Mouse (Mus musculus) brown adipose tissue, adult 24 weeks (tissue): ENCODE results near the gene Fancm. TPM values are rescaled to one million over a fixed set of nuclear protein-coding genes. Genes with fewer than 3 reads are reported as not detected.
A peak's percentile ranks its signal among the peaks of the same experiment; 100 is the strongest.

Source experiments
- H3K27ac ChIP-seq: fragments of 200-500 bp; replicated peaks from 2 replicates; pipeline ENCODE4 v1.5.1; 2012; ENCODE audit warnings: low read depth, mild to moderate bottlenecking, low read length
- H3K4me1 ChIP-seq: fragments of 200-500 bp; 2 replicates; pipeline ENCODE4 v1.6.1; 2012; ENCODE audit warnings: low read length, mixed read lengths; ENCODE audit not compliant: control insufficient read depth, insufficient read depth, insufficient read length
- H3K4me3 ChIP-seq: fragments of 200-500 bp; 2 replicates; pipeline ENCODE4 v1.5.1; 2012; ENCODE audit warnings: low read depth, mild to moderate bottlenecking, low read length, moderate library complexity; ENCODE audit not compliant: insufficient read depth
- polyA plus RNA-seq: library from polyadenylated mRNA; stranded (reverse); fragments of >200 nt; gene quantifications from 2 replicates; pipeline ENCODE4 v1.2.4, GENCODE M21; 2012; ENCODE audit not compliant: missing spikeins, insufficient read depth, insufficient read length

The Fancm gene
- 7.4 and 8.1 TPM in 2 replicates for polyA plus RNA-seq

DNA sequence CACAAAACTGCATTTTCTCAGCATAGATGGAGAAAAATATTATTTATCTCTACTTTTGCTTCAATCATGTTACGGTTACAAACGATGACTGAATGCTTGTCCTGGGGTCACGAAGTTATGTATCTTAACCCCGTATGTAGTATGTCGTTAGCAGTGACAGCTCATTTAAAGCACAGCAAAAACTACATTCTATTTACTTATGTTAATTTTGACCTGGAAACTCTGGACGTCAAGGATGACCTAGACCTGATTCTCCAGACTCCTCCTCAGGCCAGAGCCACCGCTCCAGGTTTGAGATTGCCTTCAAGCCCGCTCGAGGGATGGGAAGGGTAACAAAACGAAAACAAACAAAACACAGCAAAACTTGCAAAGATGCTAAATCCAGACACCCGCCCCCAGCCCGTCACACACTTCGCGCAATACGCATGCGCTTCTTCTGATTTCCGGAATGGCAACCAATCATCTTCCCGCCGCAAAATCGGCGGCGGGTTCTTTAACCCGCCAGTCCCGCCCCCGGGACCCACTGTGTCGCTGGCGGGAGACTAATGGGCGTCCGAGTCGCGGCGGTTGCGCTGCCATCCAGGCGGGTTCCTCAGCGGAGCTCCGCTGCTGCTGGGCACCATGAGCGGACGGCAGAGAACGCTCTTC is at the start of gene Fancm:
Fancm (plus strand) TSS at position 519 of the 648 bp plus-strand sequence.
- Histone ChIP-seq H3K4me1 (peaks cover 2% of the 10 kb centered on the region; the same call in 1 of the 2 replicates), H3K4me3 (peak within 1 kb of the TSS; percentile 96), H3K27ac (peak within 1 kb of the TSS; percentile 74)

GRCm38 (mm10) chr12:65035839-65036189 is 39.6 kb upstream of the Fancm start:
- Histone ChIP-seq H3K4me1 (peaks cover 8% of the 10 kb centered on the region), H3K27ac (0 out of 2 replicates have a peak overlapping the region, but pooled peaks have one; percentile 32), H3K4me3 (peak overlapping the region; percentile 99)

GRCm38 (mm10) chr12:65036190-65036870 is 39.1 kb upstream of the Fancm start, which contains the start of gene Prpf39:
Prpf39 (plus strand) TSS chr12:65036333.
- H3K27ac ChIP-seq: peak within 1 kb of the TSS; percentile 77
- H3K4me1 ChIP-seq: peaks cover 8% of the 10 kb centered on the region
- peak within 1 kb of the TSS; percentile 99 for H3K4me3 ChIP-seq

GRCm38 (mm10) chr12:65036892-65037545 is 38.4 kb upstream of the Fancm start:
- peaks cover 8% of the 10 kb centered on the region for H3K4me1 ChIP-seq
- H3K4me3 ChIP-seq: peak overlapping the region; percentile 99
- no peak overlapping the region for H3K27ac ChIP-seq

- Histone ChIP-seq H3K4me1 (peaks cover 8% of the 10 kb centered on the region), H3K27ac (no peak overlapping the region), H3K4me3 (peak overlapping the region; percentile 49)
These were observed 37.9 kb upstream of the Fancm start for GRCm38 (mm10) chr12:65037546-65037937.

DNA sequence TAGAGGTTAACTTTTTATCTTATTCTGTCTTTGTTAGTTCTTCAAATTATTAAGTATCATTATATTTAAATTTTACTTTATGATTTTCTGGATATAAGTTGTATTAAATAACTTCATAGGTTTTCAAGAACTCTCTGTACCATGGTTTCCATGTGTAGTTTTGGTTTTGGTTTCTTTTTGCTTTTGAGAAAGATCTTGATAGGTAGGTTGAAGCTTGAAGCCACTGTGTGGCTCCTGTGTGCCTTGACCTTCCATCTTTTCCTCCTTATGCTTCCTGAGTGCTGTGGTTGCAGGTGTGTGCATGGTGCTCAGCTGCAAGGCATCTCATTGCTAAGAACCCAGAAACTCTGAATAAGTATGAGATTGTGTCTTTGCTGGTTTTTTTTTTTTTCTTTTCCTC is 26.6 kb upstream of the Fancm start:
- Histone ChIP-seq H3K27ac (no peak overlapping the region), H3K4me3 (no peak overlapping the region), H3K4me1 (no peaks in the 10 kb centered on the region)

DNA sequence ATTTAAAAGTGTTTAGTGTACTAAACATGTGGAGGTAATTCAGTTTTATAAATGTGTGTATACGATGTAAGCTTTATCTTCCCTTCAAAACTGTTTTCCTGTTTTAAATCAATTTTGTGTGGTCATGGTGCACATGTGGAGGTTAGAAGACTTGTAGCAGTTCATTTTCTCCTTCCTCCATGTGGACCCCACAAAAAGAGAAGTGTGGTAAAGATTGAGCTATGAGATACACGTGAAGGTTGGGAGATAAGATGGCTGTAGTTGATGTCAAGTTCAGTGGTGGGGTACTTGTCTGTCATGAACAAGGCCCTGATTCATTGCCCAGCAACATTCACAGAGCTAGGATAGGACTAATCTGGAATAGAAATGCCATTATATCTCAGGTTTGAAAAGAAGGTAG is 17.2 kb upstream of the Fancm start:
- Histone ChIP-seq H3K4me1 (no peaks in the 10 kb centered on the region), H3K4me3 (no peak overlapping the region), H3K27ac (no peak overlapping the region)

GRCm38 (mm10) chr12:65061082-65061481 is 14.3 kb upstream of the Fancm start:
- no peak overlapping the region for H3K4me3 ChIP-seq
- H3K4me1 ChIP-seq: no peaks in the 10 kb centered on the region; the same call in 1 of the 2 replicates
- H3K27ac ChIP-seq: no peak overlapping the region

GRCm38 (mm10) chr12:65065241-65065640 is 10.2 kb upstream of the Fancm start:
- Histone ChIP-seq H3K27ac (no peak overlapping the region), H3K4me3 (no peak overlapping the region), H3K4me1 (peaks cover 2% of the 10 kb centered on the region)

- H3K27ac ChIP-seq: no peak overlapping the region
- H3K4me1 ChIP-seq: peaks cover 2% of the 10 kb centered on the region
- H3K4me3 ChIP-seq: no peak overlapping the region
These were observed 9.2 kb upstream of the Fancm start for GRCm38 (mm10) chr12:65066234-65066633.

DNA sequence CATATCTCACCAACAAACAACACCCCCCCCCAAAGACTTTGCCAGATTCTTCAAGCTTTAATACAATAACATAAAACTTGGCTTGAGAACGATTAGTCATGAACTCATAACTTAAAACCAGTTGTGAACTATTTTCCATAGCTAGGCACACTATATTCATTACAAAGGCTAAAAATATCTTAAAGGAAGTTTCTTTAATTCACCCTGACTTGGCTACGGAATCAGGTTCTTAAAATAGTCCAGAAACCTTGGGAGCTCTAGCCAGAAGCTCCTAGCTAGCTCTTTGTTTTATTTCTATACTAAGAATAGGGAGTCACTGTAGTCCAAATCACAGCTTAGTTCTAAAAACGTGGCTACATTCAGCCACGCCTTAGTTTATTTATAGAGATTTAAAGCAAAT is 7.0 kb upstream of the Fancm start:
- H3K4me1 ChIP-seq: peaks cover 2% of the 10 kb centered on the region
- H3K4me3 ChIP-seq: no peak overlapping the region
- H3K27ac ChIP-seq: peak overlapping the region; percentile 60

DNA sequence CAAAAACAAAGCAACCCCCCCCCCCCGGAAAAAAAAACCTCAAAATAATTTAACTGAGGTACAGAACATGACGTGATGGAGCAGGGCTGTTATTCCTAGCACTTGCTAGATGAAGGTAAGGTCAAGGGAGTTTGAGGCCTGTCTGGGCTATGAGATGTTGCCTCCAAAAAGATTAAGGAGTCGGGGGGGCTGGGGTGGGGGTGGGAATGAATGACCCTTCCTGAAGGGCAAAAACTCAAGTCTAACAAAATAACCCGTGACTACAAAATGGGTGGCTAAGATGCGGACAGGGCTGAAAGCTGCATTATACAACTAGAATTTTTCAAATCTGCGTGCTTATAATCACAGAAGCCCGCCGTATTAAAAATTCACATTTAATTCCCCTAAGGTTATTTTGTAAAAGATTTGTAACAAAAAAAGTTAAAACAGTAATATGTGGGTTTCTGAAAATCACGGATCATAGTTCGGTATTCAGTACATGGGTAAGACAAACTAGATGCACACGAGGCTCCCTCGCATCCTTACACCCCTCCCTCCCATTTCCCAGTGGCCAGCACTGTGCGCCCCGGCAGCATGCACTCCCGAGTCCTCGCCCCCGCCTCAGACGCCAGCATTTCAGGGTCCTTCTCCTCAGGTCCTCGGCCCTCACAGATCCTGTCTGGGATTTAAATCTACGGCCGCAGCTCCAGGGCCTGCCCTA is 2.3 kb upstream of the Fancm start:
- peaks cover 4% of the 10 kb centered on the region for H3K4me1 ChIP-seq
- peak overlapping the region; percentile 88 for H3K27ac ChIP-seq
- peak overlapping the region; percentile 85 for H3K4me3 ChIP-seq

- Histone ChIP-seq H3K4me3 (peak within 1 kb of the TSS; percentile 94), H3K27ac (peak within 1 kb of the TSS; percentile 96), H3K4me1 (peaks cover 2% of the 10 kb centered on the region)
These were observed 1.7 kb upstream of the Fancm start, which contains the start of gene Fkbp3 for GRCm38 (mm10) chr12:65073611-65074178. Fkbp3 (minus strand) TSS chr12:65074007.

DNA sequence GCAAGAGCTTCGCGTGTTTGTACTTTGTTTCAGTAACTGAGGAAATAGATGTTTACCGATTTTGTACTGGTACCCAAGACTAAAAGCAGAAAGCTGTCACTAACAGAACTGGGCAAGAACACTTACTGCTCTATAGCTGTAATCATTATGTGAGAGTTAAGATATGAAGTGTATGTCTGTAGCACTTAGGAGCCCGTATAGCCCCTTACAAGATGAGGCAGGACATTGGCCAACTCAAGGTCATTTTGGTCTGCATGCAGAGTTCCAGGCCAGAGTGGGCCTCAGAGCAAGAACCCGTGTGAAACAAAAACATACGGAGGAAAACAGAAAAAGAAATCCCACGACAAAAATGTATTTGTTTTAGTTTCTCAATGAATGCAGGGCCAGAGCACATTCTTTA is 752 bp upstream of the Fancm start:
- H3K27ac ChIP-seq: peak overlapping the region; percentile 51
- H3K4me3 ChIP-seq: peak overlapping the region; percentile 94
- peaks cover 2% of the 10 kb centered on the region; the same call in 1 of the 2 replicates for H3K4me1 ChIP-seq
